Mouse (Mus musculus): ENCODE measurements around the gene Rnf181. TPM values are rescaled to one million over a fixed set of nuclear protein-coding genes. Genes with fewer than 3 reads are reported as not detected.

The Rnf181 gene
- total RNA-seq, 2 experiments from 2014 or later = 48.6 to 81.5 TPM

DNA sequence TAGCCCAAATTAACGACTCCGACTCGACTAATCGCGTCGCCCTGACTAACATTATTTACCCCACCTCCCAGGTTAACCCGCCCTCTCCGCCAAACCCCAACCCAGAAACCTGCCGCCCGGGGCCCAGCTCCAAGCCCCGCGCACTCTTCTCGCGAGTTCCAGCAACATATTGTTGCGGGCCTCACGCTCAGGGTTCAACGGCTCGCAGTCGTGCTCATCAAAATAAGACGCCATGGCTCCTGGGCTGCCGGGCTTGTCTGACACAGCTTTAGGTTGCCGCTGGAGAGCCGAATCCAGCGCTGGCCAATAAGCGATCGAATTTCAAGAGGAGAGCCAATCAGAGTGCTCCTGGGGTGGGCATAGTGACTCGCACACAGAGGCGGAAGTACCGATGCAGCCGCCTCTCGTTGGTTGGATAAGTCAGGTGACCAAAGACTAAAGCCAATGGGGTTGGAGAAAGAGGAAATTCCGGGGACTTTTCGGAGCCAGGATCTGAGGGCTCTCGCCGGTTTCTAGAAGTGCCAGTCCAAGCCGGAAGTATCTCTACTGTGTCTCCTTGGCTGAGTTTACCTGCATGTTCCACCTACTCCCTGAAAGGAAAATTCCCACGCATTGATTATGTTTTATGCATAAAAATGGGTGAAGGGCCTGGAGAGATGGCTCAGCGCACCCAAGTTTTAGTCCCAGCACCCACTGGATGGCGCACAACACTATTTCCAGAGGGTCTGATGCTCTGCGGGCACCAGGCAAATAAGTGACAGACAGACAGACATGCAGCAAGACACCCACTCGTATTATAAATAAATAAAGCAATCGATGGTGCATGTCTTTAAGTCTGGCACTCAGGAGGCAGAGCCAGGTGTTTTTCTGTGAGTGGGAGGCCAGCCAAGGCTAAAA lies 4.4 kb downstream of the Rnf181 start:
- peak; percentile 96 for ATAC-seq (replicated peaks; ENCODE audit: poor library complexity, severe bottlenecking)

DNA sequence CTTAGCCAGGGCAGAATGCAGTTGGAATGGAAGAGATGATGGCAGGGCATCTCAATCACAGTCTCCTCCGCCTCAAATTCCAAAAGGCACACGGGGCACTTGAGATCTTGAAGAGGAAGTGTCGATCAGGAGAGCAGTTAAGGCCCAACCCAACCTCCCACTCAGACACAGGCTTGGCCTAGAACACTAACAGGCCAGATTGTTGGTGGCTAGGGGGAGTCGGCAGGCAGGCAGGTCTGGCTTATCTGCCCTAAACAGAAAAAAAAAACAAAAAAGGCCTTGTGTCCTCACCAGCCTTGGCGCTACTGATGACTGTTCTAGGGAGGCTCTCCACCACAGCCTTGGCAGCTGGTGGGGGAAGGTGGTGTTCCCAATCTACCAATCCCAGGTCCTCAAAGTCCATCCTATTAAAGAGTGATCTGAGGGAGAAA lies 5.6 kb downstream of the Rnf181 start:
- ATAC-seq (replicated peaks; ENCODE audit: poor library complexity, severe bottlenecking) = no peak

DNA sequence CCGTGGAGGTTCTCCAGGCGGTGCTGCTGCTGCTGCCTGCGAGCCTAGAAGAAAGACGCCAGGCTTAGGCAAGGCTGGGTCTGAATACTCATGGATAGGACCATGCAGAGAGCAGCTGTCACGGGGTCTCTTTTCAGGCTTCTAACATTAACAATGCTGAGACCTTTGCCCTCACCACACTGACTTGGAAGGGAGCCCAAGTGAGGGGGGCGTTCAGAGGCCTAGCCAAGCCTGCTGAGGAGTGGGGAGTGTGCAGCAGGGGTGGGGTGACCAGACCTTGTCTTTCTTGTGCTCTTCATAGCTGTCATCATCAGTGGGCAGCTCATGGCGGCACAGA lies 6.2 kb downstream of the Rnf181 start:
- ATAC-seq (replicated peaks; ENCODE audit: poor library complexity, severe bottlenecking) = no peak

GRCm38 (mm10) chr6:72359891-72360598 lies 6.7 kb downstream of the Rnf181 start:
- no peak for ATAC-seq (replicated peaks; ENCODE audit: poor library complexity, severe bottlenecking)

- no peak for ATAC-seq (replicated peaks; ENCODE audit: poor library complexity, severe bottlenecking)
Measured at GRCm38 (mm10) chr6:72359343-72359742, 7.4 kb downstream of the Rnf181 start.

DNA sequence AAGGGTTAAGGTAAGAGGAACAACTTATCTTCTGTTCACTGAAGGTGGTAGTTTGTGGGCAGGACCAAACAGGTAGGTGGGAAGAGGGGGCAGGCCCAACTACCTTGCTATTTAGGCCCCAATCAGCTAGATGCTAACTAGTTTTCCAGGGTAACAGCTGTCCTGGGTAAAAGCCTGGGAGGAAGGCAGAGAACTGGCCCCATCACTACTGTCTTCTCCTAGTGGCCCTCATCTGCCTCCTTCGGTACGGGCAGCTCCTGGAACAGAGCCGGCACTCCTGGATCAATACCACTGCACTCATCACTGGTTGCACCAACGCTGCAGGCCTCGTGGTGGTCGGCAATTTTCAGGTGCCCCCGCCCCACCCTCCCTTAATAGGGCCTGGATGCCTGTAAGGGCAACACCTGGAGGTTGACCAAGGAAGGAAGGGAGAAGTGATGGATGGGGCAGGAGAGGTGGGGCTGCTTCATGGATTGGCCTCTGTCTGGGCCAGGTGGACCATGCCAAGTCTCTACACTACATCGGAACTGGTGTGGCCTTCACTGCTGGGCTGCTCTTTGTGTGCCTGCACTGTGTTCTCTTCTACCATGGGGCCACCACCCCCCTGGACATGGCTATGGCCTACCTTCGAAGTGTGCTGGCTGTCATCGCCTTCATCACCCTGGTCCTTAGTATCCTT lies 8.5 kb downstream of the Rnf181 start:
- ATAC-seq (replicated peaks; ENCODE audit: poor library complexity, severe bottlenecking) = no peak

- ATAC-seq (replicated peaks; ENCODE audit: poor library complexity, severe bottlenecking) = no peak
Measured at GRCm38 (mm10) chr6:72357164-72358079, 9.3 kb downstream of the Rnf181 start.

GRCm38 (mm10) chr6:72356001-72356532 lies 10.7 kb downstream of the Rnf181 start:
- ATAC-seq (replicated peaks; ENCODE audit: poor library complexity, severe bottlenecking) = no peak

- peak; percentile 74 for ATAC-seq (replicated peaks; ENCODE audit: poor library complexity, severe bottlenecking)
Measured at GRCm38 (mm10) chr6:72355066-72355911, 11.5 kb downstream of the Rnf181 start, which contains the start of gene Tmem150a. TSS of gene Tmem150a (plus strand) at chr6:72355447.

GRCm38 (mm10) chr6:72354025-72354424 lies 12.7 kb downstream of the Rnf181 start:
- ATAC-seq (replicated peaks; ENCODE audit: poor library complexity, severe bottlenecking) = no peak

GRCm38 (mm10) chr6:72352636-72353405 lies 13.9 kb downstream of the Rnf181 start:
- ATAC-seq (replicated peaks; ENCODE audit: poor library complexity, severe bottlenecking) = no peak

GRCm38 (mm10) chr6:72350214-72350613 lies 16.5 kb downstream of the Rnf181 start:
- ATAC-seq (replicated peaks; ENCODE audit: poor library complexity, severe bottlenecking) = no peak

- 0 out of 2 replicates have a peak, but pooled peaks have one; percentile 13 for ATAC-seq (replicated peaks; ENCODE audit: poor library complexity, severe bottlenecking)
Measured at GRCm38 (mm10) chr6:72348411-72348810, 18.3 kb downstream of the Rnf181 start.

GRCm38 (mm10) chr6:72347166-72347941 lies 19.4 kb downstream of the Rnf181 start, which contains the start of gene 0610030E20Rik:
TSS of gene 0610030E20Rik (plus strand) at chr6:72347317.
- peak; percentile 49 for ATAC-seq (replicated peaks; ENCODE audit: poor library complexity, severe bottlenecking)

DNA sequence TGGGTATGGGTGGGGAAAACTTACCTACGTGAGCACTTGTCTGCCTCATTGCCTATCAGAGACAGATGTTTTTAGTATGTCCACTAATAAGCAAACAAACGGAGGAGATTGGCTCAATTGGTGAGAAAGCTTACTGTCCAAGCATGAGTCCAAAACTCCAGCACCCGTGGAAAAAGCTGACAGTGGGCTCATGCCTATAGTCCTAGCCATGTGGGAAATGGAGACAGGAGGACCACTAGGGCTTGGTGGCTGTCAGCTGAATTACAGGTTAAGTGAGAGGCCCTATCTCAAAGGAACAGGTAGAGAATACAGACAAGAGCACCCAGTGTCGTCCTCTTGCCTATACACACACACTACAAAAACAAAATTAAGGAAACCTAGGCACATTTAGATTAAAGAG lies 20.5 kb downstream of the Rnf181 start:
- ATAC-seq (replicated peaks; ENCODE audit: poor library complexity, severe bottlenecking) = no peak

DNA sequence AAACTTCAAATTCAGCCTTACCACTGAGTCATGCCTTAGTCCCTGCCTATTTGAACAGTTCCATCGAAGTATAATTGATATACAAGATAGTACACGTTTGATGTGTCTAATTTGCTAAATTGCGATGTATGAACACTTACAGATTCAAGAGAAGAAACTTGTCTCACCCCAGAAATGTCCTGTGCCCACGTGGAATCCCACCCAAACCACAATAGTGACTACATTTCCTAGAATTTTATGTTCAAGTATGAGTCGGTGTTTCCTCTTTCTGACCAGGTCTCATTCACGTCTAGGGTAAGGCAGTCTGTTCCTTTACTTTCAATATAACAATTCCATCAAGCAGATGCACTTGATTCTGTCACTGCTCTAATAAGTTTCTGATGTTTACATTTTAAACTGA lies 21.1 kb downstream of the Rnf181 start:
- peak; percentile 34 for ATAC-seq (replicated peaks; ENCODE audit: poor library complexity, severe bottlenecking)

GRCm38 (mm10) chr6:72345074-72345567 lies 21.6 kb downstream of the Rnf181 start, which contains the start of gene Usp39:
TSS of gene Usp39 (minus strand) at chr6:72345184.
- ATAC-seq (replicated peaks; ENCODE audit: poor library complexity, severe bottlenecking) = peak; percentile 78

Measured in granulocyte monocyte progenitor cell, adult 5-6 weeks (primary cell).